Mouse (Mus musculus): ENCODE measurements around the gene Frmd6.
A peak's percentile ranks its signal among the peaks of the same experiment; 100 is the strongest.

Frmd6 gene

DNA sequence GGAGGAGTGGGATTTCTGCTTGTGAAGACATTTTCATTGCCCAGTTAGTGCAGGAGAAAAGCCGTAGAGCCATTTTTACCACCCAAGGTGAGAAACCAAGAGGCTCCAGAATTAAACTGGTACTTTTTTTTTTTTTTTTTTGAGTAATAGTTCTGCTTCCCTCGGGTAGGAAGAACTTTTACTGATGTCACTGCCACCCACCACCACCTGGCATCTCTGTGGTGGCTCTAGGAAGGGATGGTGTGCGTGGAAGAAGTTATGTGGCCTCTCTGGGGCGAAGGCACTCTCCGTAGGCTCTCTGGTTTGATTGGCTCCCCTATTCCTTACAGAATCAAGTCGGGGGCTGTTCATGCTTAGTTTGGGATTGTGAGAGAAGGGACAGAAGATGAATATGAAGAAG is 17.3 kb upstream of the Frmd6 start:
- peak in 1 of 2 experiments; percentile 46 for DNase-seq (ENCODE audit: low spot score in 2 of 2)

DNA sequence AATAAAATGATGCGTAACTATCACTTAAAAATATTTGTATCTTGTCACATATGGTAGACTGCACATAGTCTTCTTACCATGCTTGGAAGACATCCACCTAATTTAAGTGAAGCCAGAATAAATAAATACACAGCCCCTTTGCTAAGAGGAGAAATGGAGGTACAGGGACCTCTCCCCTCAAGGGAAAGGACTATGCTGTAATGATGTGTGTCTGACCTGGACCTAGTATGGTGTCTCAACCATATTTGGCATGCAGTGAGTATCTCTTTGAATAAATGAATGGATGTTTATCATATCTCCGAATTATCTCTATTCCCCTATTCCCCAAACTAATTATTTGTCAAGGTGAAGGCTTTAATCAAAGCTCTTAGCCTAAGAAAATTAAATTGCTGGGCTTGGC is 15.4 kb upstream of the Frmd6 start:
- DNase-seq (ENCODE audit: low spot score in 2 of 2): no peak

DNA sequence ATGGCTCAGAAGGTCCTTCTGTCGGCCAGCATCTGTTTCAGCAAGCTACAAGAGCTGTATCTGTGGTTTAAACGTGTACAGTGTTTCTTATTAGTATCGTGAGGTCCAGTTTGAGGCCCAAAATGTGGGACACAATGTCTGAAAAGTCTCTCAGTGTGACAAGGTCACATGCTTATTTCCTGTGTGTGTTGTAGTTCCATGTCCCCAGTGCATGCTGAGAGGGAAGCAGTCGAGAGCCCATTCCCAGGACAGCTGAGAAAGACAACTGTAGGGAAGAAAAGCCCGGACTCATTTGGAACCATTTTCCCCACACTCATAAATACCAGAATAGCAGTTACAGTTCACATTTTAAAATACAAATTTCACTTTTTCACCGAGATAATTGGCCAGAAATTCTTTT is 13.5 kb upstream of the Frmd6 start:
- no peak for DNase-seq (ENCODE audit: low spot score in 2 of 2)

DNA sequence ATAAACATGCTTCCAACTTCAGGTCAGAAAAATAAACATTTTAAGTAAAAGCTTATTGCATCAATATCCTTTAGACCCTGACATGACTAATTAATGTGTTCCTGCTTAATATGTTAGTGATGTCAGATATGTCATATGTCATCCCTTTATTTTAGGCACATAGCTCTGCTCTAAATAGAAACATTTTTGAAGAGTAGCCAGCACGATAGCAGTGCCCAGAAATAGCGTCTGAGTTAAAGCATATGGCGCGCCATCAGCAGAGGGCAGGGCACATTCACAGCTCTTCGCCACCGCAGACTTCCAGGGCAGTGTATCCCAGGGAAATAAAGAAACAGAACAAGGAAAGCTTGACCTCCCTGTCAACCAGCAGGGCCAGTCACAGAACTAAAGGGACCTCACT is 13.1 kb upstream of the Frmd6 start:
- no peak for DNase-seq (ENCODE audit: low spot score in 2 of 2)

DNA sequence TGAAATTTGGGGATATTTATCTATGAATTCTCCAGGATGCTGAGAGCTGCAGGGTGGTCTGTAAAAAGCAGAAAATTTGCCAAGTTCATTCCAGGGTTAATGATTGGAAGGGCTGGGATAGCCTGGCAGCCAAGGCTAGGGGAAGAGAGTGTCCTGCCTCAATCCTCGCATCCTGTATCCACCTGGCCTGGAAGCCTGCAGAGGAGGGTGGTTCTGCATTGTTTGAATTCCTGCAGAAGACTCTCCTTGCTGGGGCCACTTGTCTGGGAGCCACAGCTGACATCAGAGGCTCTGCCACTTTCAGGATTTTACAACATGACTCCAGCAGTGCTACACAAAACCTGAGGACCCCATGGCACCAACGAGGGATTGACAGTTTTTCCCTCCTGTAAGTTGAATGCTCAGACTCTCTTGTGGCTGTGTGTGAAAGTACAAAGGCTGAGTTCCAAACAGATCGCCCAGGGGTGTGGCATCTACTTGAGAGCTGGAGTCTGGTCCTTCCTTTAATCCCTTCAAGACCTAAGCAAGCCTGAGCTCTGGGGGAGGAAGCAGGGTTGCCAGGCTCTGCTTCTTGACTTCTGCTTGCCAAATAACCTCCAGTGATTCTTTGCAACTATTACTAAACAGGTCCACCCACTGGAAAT is 12.4 kb upstream of the Frmd6 start:
- DNase-seq (ENCODE audit: low spot score in 2 of 2): no peak

DNA sequence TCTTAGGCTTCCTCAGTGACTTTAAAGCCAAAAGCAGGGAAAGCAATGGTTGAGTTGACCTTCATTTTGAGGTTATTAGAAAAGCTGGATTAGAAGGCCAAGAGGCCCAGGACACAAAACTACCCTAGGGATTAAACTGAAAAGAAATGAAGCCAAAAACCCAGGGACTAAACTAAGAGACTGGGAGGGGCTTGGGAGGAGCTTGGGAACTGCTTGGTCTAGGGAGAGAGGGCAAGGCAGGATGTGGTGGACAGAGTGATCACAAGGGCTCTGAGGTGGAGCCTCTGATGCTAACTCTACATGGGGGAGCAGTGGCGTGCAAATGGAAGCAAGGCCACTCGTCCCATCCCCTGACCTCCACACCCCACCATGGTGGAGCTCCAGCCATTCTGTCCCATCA is 8.6 kb upstream of the Frmd6 start:
- no peak for DNase-seq (ENCODE audit: low spot score in 2 of 2)

DNA sequence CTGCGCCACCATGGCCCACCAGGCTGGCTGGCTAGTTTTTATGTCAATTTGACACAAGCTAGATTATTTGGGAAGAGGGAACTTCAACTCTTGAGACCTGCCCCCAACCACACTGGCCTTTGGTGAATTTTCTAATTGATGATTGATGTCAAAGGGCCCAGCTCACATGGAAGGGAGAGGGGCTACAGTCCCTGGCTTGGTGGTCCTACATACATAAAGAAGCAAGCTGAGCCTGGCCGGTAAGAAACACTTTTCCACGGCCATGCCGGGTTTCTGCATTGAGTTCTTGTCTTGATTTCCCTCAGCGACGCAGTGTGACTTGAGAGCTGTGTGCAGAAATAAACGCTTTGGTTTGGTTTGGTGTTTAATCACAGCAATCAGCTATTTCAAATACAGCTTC is 1.3 kb upstream of the Frmd6 start:
- DNase-seq (ENCODE audit: low spot score in 2 of 2): no peak

DNA sequence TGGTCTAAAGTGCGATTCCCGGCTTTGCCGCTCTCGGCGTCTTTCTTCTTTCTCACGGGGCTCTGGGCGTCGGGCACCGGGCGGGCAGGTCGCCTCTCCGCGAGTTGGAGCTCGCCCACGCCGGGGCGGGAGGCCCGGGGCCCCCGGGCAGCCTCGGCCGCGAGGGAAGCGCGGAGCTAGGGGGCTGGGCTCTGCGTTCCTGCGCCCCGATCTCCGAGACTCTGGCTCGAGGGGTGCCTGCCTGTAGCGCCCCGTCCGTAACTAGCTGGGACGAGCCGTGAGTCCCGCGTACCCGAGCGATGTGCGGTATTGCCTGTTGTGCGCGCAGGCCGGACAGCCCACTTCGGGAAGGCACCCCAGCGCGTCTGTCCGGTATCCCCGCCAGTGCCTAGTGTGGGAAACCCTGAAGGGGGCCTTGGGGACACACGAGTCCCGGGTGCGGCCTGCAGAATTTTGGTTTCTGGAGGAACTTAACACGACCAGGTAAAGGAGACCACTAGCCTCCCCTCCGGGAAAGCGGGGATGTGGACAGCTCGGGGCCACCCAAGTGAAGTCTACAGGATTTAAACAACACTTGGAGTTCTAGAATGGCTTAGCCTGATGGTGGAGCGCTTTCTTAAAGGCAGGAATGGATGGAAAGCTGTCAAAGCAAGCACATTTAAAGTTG is 470 bp downstream of the Frmd6 start:
- peak in 1 of 2 experiments; percentile 49 for DNase-seq (ENCODE audit: low spot score in 2 of 2)

DNA sequence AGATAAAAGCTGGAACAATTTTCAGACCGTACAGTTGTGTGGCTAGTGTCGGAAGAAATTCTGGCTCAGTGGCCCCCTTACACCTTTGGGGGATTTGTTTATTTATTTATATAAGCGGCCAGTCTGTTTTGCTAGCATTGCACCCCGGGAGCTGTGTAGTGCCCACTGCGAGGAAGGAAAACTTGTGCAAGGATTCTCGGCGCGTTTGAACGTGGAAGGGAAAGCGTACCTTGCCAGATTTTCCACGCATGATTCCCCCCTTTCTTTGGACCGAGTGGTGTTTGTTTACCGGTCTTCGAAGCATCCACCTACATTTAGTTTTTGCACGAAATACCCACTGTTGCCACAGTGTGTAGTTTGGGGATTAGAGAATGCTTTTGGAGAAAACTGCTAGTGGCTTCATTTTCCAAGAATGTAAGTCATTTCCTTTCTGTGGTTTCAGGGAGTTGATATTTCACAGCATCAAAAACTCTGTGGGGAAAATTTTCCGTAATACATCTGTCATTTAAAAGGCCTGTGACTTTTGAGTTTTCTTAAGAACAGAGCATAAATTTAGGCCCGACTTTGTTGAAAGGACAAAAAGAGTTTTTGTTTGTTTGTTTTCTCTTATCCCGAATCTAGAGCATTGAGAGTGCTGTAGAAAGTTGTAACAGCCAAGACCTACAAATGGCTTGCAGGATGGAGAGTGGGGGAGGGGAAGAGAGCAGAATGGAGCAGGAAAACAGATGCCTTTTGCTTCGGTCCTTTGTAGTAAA is 1.2 kb downstream of the Frmd6 start:
- DNase-seq (ENCODE audit: low spot score in 2 of 2): peak in 1 of 2 experiments; percentile 20

DNA sequence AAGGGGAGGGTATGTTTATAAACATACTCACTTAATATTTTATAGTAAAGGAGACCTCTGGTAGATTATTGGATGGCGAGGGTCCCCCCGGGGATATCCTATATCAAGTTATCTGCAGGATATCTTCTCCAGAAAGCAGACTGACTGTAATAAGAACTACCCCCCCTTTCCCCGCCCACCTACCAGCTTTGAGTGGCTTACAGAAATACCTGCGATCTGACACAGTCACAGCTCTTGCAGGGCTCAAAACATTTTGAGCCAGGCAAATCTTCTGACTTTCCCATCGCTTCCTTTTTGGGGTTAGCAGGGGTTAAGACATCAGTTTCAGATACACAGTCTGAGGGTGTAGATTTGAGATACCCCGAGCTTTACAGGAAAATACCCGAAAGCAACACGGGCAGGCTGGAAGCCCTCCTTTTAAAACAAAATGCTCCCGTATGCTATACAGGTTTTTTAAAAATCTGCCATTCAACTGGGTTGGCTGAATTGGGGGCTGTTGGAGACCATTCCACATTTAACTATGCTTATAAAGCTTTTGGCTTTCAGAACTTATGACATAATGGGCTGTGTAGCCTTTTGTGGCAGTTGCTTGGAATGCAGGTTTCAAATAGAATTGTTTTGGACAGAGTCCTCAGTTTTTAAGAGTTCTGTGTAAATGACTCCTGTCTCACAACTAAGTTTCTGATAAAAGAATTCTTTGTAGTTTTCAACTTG is 2.0 kb downstream of the Frmd6 start:
- DNase-seq (ENCODE audit: low spot score in 2 of 2): no peak

DNA sequence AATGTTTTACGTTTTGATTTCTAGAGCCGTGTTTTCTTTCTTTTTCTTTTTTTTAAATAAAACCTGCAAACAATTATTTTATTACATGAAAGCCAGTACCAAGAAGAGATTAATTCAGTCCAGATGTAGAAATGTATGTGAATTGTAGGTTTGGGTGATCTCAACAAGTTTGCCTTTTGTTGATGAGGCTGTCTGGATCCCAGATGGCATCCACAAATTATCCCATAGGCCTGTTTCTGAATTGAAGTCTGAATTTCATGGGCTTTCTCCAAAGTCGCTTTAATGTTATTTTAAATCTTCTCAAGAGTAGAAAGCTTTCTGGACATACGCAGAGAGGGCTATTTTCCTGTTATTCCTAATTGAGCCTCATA is 2.6 kb downstream of the Frmd6 start:
- DNase-seq (ENCODE audit: low spot score in 2 of 2): no peak

DNA sequence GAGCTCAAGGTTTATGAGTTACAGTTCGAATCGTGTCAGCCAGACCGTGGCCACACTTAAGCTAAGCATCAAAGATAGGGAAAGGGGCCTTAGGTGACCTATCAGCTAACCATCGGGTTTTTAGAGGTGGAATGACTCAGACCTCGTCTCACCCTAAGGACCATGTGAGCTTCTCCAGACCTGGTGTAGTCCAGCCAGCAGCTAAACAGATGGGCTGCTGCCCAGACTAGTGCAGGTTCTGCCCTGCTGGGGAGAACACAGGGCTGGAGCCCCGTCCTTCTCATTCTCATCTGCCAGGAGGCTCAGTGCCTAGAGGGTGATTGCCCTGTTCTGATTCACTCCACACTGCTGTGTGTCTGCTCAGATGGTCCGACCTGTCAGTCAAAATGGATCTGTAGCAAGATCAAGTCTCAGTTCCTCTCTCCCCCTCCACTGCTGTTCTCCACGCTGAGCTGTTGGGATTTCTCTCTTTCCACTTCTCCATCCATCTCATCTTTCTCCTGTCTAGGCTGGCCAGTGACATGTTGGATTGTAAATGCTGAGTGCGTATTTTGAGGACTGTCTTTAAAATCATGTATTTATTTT is 5.8 kb downstream of the Frmd6 start:
- DNase-seq (ENCODE audit: low spot score in 2 of 2): no peak

DNA sequence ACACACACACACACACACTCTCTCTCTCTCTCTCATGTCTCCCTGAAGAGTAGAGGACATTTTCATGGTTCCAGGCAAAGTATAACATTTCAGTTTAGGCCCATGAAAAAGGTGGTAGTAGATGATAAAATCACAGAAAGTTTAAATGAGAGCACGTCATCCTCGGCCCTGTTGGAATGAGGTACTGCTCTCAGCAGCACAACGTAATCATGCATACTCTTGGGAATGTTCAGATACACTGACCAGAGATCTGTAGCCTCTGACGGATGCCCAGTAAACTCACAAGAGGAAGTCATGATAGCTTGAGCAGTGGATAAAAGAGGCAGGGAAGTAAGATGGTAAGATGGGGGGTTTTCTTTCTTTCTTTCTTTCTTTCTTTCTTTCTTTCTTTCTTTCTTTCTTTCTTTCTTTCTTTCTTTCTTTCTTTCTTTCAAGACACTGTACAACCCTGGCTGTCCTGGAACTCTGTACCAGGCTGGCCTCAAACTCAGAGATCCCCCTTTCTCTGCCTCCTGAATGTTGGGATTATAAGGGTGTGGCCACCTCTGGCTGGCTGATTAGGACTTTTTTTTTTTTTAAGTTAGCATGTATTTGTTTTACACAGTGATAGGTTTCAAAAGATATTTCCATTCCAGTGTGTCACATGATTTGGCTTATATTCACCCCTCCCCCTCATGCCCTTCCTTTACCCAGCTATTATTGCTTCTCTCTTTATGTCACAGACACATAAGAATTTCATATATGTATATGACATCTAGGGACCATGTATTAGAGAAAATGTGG is 7.1 kb downstream of the Frmd6 start:
- DNase-seq (ENCODE audit: low spot score in 2 of 2): no peak

DNA sequence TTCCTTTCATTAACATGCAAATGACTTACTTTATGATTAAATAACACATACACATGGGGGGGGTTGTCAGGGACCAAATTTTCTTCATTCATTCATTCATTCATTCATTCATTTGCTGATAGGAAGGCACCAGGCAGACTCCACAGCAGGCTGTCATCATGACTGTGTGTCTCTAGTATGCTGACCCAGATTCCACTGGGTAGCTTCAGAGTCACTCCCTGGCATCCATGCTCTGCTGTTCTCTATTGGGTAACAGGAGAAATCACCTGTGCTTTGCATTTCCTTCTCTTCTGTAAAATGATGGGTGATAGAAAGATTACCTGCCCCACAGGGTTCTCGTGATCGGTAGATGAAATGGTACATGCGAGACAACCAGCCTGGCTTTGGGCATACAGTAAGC is 7.7 kb downstream of the Frmd6 start:
- no peak for DNase-seq (ENCODE audit: low spot score in 2 of 2)

DNA sequence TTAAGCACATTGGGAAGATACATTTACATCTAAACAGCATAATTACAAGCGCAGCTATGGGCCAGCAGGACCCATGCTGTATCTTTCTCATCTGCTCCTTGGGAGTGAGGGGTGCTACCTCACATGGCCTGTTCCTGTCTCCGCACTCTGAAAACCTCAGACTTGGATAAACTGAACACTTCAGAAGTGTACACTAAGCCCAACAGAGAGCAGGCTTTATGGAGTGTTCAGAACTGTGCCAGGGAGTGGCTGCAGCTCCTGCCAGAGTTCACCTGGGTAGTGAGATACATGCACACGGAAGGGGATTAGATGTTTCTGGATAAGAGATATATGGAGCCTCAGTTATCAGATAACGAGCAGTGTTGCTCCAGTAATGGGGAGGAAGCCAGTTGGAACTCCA is 8.7 kb downstream of the Frmd6 start:
- no peak for DNase-seq (ENCODE audit: low spot score in 2 of 2)

DNA sequence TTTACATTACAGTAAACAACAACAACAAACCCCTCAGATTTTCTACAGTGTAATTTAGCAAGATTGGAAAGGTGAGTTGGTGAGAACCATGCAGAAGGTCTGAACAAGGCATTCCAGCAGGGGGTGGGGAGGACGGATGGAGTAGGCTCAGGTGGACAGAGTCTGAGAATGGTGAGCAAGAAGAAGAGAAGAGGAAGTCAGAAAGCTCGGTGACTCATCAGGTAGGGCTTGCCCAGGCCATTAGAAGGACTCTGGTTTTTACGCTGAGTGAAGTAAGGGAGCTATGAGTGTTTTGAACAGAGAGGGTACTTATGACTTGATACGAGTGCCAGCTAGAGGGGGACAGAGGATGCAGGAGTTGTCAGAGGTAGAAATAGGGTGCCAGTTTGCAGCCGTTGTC is 9.7 kb downstream of the Frmd6 start:
- no peak for DNase-seq (ENCODE audit: low spot score in 2 of 2)

DNA sequence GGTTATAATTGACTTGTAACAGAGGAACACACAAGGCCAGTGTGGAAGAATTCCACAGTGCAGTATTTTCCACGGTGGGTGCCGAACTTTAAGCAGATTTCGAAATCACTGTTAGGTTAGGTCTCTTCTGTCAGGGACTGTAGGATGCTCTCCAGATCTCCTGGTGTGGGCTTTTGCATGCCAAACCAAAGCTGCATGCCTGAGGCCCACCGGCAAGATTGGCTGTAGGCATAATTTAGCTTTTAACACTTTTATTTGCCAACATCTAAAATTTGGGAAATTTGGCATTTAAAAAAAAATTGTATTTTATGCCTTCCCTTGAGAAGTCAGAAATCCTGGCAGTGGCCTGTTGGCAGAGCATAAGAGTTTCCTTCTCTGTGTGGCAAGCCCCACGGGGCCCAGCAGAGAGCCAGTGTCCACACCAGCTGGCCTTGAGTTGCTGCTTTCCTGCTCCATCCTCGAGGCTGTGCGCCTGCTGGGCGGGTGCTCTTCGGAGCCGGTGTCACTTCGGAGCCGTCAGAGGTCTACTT is 12.5 kb downstream of the Frmd6 start:
- DNase-seq (ENCODE audit: low spot score in 2 of 2): no peak

DNA sequence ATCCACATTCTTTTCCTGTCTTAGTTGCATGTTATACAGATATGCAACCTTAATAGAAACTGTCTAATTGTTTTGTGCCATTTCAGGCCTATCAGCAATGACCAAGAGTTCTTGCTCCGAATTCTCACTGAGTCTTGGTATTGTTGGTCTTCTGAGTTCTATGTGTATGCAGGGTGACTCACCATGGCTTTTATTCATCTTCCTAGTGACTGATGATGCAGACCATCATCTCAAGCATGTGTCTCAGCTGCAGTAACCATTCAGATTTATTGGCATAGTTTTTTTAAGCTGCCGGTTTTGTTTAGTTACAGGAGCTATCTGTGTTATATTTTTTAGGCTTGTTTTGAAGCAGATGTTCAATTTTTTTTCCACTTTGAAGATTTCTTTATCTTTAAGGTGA is 20.1 kb downstream of the Frmd6 start:
- no peak for DNase-seq (ENCODE audit: low spot score in 2 of 2)

DNA sequence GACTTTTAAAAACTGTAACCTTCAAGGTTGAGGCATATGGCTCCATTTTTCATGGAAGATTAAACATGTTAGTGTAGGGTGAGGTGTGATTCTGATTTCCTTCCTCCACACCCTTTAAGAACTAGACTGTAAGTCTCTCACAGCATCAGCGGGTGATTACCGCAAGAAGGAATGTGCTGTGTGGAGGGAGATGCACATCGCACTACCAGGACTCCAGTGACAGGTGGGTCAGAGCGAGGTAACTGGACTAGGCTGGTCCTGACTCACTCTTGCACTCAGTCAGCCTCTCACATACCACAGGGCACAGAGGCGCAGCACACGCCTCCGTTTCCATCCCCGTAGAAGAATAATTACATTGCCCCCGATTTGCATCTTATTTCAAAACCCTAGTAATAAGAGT is 23.7 kb downstream of the Frmd6 start:
- no peak for DNase-seq (ENCODE audit: low spot score in 2 of 2)

DNA sequence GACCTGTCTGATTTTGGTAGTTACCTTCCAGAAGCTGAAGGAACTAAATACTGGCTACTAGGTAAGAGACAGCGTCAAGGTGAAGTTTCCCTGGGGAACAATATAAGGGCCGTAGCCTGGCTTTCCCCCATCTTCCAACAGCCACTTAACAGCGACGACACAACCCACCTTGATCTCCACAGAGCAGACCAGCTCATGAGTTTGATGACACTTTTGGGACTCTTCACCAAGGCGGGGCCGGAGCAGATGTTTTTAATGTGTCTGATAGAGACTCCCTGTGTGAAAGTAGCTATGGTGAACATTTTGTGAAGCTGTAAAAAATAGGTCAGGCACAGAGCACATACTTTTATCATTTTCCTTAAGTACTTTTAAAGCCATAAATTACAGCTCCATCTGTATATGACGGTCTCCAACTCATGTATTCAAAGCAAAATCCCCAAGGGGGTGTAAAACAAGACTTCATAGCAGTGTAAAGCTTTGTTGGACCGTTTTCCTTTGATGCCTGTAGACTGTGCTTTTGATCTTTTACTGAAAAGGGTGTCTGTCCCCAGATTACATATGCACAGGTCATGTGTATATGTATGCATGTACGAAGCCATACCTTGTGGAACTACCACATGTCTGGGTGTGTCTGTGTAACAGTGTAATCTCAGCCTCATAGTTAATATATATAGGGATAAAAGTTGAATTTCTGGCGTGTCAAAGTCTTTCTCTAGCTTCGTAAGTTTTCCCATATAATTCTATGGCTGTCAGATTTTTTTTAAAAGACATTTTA is 24.4 kb downstream of the Frmd6 start:
- DNase-seq (ENCODE audit: low spot score in 2 of 2): no peak
